Mouse (Mus musculus): ENCODE data around the gene Bcl11a. TPM values are rescaled to one million over a fixed set of nuclear protein-coding genes. Genes with fewer than 3 reads are reported as not detected.
A peak's percentile ranks its signal among the peaks of the same experiment; 100 is the strongest.

Gene Bcl11a
- total and polyA plus RNA-seq, 3 experiments: 37.0 to 112 (median 83.8) TPM

DNA sequence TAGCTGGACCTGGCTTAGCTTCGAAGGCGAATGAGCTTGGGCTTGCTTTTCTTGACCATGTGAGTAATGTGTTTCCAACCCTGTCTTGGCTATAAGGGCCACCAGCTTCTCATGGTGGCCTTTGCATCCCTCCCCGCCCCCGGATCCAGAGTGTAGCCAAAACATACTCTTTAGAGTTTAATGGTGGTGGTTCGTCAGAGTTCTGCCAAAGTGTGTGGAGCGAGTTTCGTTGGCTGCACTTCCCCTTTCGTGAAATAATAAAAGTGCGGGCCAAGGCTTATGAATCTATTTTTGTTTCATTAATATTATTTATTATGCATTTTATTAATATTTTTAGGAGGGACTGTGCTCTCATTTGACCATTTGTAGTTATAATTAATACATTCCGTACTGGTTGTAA, 21.4 kb downstream of the Bcl11a start (continued):
- no peak for TF ChIP-seq MYB (IDR thresholded peaks at IDR 0.05; ENCODE audit: low read depth, low read length)
- no peak for TF ChIP-seq BHLHE40 (IDR thresholded peaks at IDR 0.05; ENCODE audit: borderline replicate concordance, low read depth, low read length)
- peak in 1 of 2 experiments; percentile 13; a peak in 2 of 4 replicates for TF ChIP-seq EP300 (IDR thresholded peaks at IDR 0.05; ENCODE audit: low read depth in 1 of 2, low read length in 2 of 2)
- no peak for TF ChIP-seq POLR2AphosphoS5 (IDR thresholded peaks at IDR 0.05; ENCODE audit: borderline replicate concordance, low read depth, low read length)

DNA sequence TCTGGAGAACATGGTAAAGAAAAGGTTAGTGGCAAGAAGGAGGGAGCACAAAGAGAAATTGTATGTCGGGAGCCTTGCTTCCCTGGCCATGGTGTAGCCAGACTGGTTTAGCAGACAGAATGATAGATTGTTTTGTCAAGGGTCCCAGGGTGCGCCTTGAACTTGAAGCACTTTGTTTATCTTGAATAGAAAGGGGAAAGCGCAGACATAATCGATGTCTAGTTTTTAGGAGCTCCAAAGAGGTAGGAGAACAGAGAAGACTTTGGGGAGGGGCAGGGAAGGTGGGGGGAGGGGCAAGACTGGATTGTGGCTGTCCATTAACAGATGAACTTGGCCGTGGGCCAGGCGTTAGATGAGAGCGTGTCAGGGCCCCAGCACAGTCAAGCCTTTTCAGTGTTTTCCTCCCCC, 22.0 kb downstream of the Bcl11a start:
- TF ChIP-seq ETS1 (IDR thresholded peaks at IDR 0.05; ENCODE audit: low read depth, low read length): peak; percentile 28; the same call in 1 of the 2 replicates
- no peak for TF ChIP-seq MXI1 (IDR thresholded peaks at IDR 0.05; ENCODE audit: low read depth, low read length)
- peaks cover 56 to 61% of the 10 kb centered on the region in 2 experiments for H3K4me1 ChIP-seq (ENCODE audit: control insufficient read depth in 1 of 2, insufficient read depth in 2 of 2, low read length in 2 of 2)
- H3K4me3 ChIP-seq (ENCODE audit: control insufficient read depth in 1 of 2, insufficient read depth in 1 of 2, low read depth in 2 of 2, low read length in 2 of 2): peak overlapping the region; percentile 3 to 25; a peak in 3 of 4 replicates
- peak overlapping the region; percentile 66 for H3K27ac ChIP-seq (ENCODE audit: control insufficient read depth, low read depth, low read length)
- H3K9me3 ChIP-seq (replicated peaks; ENCODE audit: insufficient read depth, low read length): no peaks in the 10 kb centered on the region
- no peaks in the 10 kb centered on the region for H3K27me3 ChIP-seq (ENCODE audit: control insufficient read depth in 1 of 2, insufficient read depth in 2 of 2, low read length in 2 of 2)
- H3K36me3 ChIP-seq (ENCODE audit: control insufficient read depth in 1 of 2, insufficient read depth in 2 of 2, low read length in 2 of 2): peaks cover 37 to 82% of the 10 kb centered on the region in 2 experiments
- peak; percentile 85 for DNase-seq (ENCODE audit: low read depth, low spot score)
- peaks cover 86% of the 10 kb centered on the region for H3K79me2 ChIP-seq (ENCODE audit: control insufficient read depth, insufficient read depth, low read length, poor library complexity)
- peak overlapping the region; percentile 39 for H3K9ac ChIP-seq (ENCODE audit: control insufficient read depth, low read depth, low read length, poor library complexity, severe bottlenecking)

DNA sequence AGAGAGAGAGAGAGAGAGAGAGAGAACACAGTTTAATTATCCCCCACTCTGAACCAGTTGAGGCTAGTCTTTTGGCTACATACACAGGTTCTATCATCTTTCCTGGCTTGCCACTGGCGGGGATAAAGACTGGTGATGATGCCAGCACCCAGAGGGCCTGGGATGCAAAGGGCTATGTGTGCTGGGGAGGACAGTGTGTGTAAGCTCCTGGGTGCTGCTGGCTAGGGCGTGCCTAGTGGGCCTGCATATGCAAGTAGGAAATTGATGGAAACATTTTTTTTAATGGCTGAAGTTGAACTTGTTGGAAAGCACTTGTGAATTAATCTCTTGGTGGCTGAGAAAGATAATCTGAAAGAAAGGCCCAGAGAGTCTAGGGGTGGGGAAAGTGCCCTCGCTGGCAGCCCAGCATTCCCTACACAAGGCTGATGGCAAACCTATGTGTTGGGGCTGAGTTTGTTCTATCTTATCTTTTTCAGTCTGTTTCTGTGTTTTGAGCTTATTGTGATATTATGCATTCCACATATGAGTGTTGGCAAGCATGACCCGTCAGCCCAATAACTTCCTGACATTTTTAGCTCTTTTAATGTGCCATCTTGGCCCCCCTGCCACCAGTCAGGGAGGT, 22.7 kb downstream of the Bcl11a start:
- Histone ChIP-seq H3K4me1 (ENCODE audit: control insufficient read depth in 1 of 2, insufficient read depth in 2 of 2, low read length in 2 of 2) (peaks cover 56 to 58% of the 10 kb centered on the region in 2 experiments), H3K36me3 (ENCODE audit: control insufficient read depth in 1 of 2, insufficient read depth in 2 of 2, low read length in 2 of 2) (peaks cover 43 to 81% of the 10 kb centered on the region in 2 experiments), H3K27me3 (ENCODE audit: control insufficient read depth in 1 of 2, insufficient read depth in 2 of 2, low read length in 2 of 2) (no peaks in the 10 kb centered on the region), H3K79me2 (ENCODE audit: control insufficient read depth, insufficient read depth, low read length, poor library complexity) (peaks cover 85% of the 10 kb centered on the region), H3K27ac (ENCODE audit: control insufficient read depth, low read depth, low read length) (peak overlapping the region; percentile 83), H3K4me3 (ENCODE audit: control insufficient read depth in 1 of 2, insufficient read depth in 1 of 2, low read depth in 2 of 2, low read length in 2 of 2) (0 out of 4 replicates have a peak overlapping the region, but pooled peaks of 1 of the 2 experiments have one; percentile 10), H3K9ac (ENCODE audit: control insufficient read depth, low read depth, low read length, poor library complexity, severe bottlenecking) (peak overlapping the region; percentile 50), H3K9me3 (replicated peaks; ENCODE audit: insufficient read depth, low read length) (no peaks in the 10 kb centered on the region)
- TF ChIP-seq KAT2A (conservative IDR thresholded peaks at IDR 0.05; ENCODE audit: low read depth, low read length) (no peak; the same call in 1 of the 2 replicates), ETS1 (IDR thresholded peaks at IDR 0.05; ENCODE audit: low read depth, low read length) (peak; percentile 71), GATA1 (IDR thresholded peaks at IDR 0.05; ENCODE audit: low read depth, low read length) (peak; percentile 61), NRF1 (IDR thresholded peaks at IDR 0.05; ENCODE audit: insufficient read depth, low read depth, low read length, poor library complexity, severe bottlenecking) (no peak), UBTF (IDR thresholded peaks at IDR 0.05; ENCODE audit: borderline replicate concordance, insufficient read depth, low read depth, low read length) (no peak), MEF2A (IDR thresholded peaks at IDR 0.05; ENCODE audit: extremely low read depth, insufficient replicate concordance, low read depth, low read length, poor library complexity, severe bottlenecking) (peak; percentile 44; the same call in 1 of the 2 replicates), JUND (IDR thresholded peaks at IDR 0.05; ENCODE audit: low read depth, low read length) (0 out of 2 replicates have a peak, but pooled peaks have one; percentile 19), MAX (IDR thresholded peaks at IDR 0.05; ENCODE audit: low read length) (0 out of 2 replicates have a peak, but pooled peaks have one; percentile 43), ZKSCAN1 (IDR thresholded peaks at IDR 0.05; ENCODE audit: low read depth, low read length) (0 out of 2 replicates have a peak, but pooled peaks have one; percentile 28), CHD1 (IDR thresholded peaks at IDR 0.05; ENCODE audit: low read depth, low read length) (0 out of 2 replicates have a peak, but pooled peaks have one; percentile 22), ZMIZ1 (IDR thresholded peaks at IDR 0.05; ENCODE audit: low read depth, low read length) (no peak), MXI1 (IDR thresholded peaks at IDR 0.05; ENCODE audit: low read depth, low read length) (peak; percentile 60; the same call in 1 of the 2 replicates), RAD21 (IDR thresholded peaks at IDR 0.05; ENCODE audit: low read depth, low read length) (no peak), ZNF384 (IDR thresholded peaks at IDR 0.05; ENCODE audit: low read depth, low read length) (peak; percentile 77), TCF12 (IDR thresholded peaks at IDR 0.05; ENCODE audit: low read depth, low read length) (peak; percentile 63; the same call in 1 of the 2 replicates), RCOR1 (IDR thresholded peaks at IDR 0.05; ENCODE audit: low read depth, low read length) (peak; percentile 70), SIN3A (IDR thresholded peaks at IDR 0.05; ENCODE audit: low read length) (peak; percentile 67; the same call in 1 of the 2 replicates), EP300 (IDR thresholded peaks at IDR 0.05; ENCODE audit: low read depth in 1 of 2, low read length in 2 of 2) (peak; percentile 49 to 64), POLR2AphosphoS2 (IDR thresholded peaks at IDR 0.05; ENCODE audit: low read length) (no peak; the same call in 1 of the 2 replicates), CHD2 (IDR thresholded peaks at IDR 0.05; ENCODE audit: low read length) (no peak)
- DNase-seq (ENCODE audit: low read depth, low spot score): peak; percentile 73

Measured in MEL (cell line).